Mouse (Mus musculus): ENCODE data around the gene Ap2a1. TPM values are rescaled to one million over a fixed set of nuclear protein-coding genes. Genes with fewer than 3 reads are reported as not detected.
A peak's percentile ranks its signal among the peaks of the same experiment; 100 is the strongest.

Ap2a1 gene
- 70.1 and 70.3 TPM in 2 replicates for polyA plus RNA-seq (2014; fragmentation: Nextera tagmentation; extraction: Ambion mirVana)

DNA sequence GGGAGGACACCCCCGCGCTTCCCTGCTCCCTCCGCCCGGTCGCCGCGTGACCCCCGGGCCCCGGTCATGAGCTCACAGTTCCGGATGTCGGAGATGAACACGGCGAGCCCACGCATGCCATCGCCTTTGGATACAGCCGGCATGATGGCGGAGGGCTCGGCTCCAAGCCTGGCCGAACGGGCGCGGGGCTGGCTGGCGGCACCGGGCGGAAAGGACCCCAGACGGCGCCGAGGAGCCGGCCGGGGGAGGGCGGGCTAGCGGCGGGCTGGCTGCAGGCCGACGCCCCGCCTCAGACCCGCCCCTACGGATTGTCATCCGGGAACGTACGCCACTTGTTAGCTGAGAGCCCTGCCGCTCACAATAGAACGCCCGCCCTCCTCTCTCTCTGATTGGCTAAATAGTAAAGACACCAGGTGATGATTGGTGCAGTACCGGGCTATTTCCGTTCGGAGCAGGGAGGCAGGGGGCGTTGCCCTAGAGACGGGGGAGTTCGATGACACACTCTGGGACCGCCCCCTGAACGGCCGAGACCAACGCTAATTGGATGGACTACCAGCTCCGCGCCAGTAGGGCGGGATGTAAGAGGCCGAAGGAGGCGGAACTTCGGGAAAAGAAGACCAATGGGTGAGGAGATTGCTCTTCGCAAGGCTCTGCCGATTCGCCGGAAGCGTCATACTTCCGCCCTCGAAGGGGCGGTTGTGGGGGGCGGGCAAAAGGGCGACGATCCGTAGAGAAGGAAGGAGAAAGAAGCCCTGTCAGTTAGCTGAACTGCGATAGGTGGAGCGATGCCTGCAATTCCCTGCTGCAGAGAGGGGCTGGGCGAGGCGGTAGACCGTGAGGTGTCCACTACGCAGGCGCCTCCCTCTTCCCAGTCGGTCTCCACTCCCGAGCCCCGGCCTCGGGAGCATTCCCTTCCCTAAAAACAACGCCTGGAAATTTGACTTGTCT lies at the start of gene Ap2a1:
TSS of gene Ap2a1 (minus strand) at position 293 of the 948 bp plus-strand sequence.
- Histone ChIP-seq H3K27me3 (ENCODE audit: control insufficient read depth, insufficient read depth, low read length) (no peaks in the 10 kb centered on the region), H3K4me3 (ENCODE audit: low read depth, low read length) (peak within 1 kb of the TSS; percentile 97), H3K36me3 (replicated peaks; ENCODE audit: control insufficient read depth, insufficient read depth, low read depth, low read length) (no peaks in the 10 kb centered on the region; the same call in 1 of the 2 replicates), H3K9me3 (replicated peaks; ENCODE audit: control insufficient read depth, low read length) (no peaks in the 10 kb centered on the region), H3K27ac (replicated peaks; ENCODE audit: low read depth, low read length) (peak within 1 kb of the TSS; percentile 63), H3K9ac (replicated peaks; ENCODE audit: low read length) (peak within 1 kb of the TSS; percentile 89), H3K4me2 (ENCODE audit: low read depth, low read length) (peak within 1 kb of the TSS; percentile 66), H3K4me1 (ENCODE audit: control insufficient read depth, insufficient read depth, low read length) (no peaks in the 10 kb centered on the region)
- under 1% methylated on average over 84 of the region's 84 CpGs for whole genome bisulfite sequencing
- ATAC-seq (replicated peaks; ENCODE audit: insufficient number of reproducible peaks, low FRiP score, low TSS enrichment, low read depth) (peak; percentile 99), DNase-seq (ENCODE audit: low spot score) (peak; percentile 100)

DNA sequence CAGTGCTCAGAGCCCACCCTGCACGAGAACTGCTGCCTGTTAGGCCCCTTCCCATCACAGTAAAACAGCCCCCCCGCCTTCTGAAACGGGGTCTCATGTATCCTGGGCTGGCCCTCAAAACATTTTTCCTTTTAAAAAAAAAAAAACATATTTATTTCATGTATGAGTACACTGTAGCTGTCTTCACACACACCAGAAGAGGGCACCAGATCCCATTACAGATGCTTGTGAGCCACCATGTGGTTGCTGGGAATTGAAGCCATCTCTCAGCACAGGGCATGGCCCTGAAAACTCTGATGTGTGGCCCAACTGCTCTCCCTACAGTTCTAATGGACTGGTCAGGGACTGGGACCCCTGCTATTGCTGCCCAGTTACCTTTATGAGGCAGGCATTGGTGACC lies 49.0 kb upstream of the Ap2a1 start:
- ATAC-seq (replicated peaks; ENCODE audit: insufficient number of reproducible peaks, low FRiP score, low TSS enrichment, low read depth) = no peak
- no peak overlapping the region for H3K4me2 ChIP-seq (ENCODE audit: low read depth, low read length)
- no peak for DNase-seq (ENCODE audit: low spot score)
- no peak overlapping the region for H3K27ac ChIP-seq (replicated peaks; ENCODE audit: low read depth, low read length)
- 90% methylated on average over 3 of the region's 3 CpGs for WGBS
- no peak overlapping the region for H3K9ac ChIP-seq (replicated peaks; ENCODE audit: low read length)
- H3K36me3 ChIP-seq (replicated peaks; ENCODE audit: control insufficient read depth, insufficient read depth, low read depth, low read length) = peaks cover 48% of the 10 kb centered on the region
- H3K27me3 ChIP-seq (ENCODE audit: control insufficient read depth, insufficient read depth, low read length) = no peaks in the 10 kb centered on the region
- H3K9me3 ChIP-seq (replicated peaks; ENCODE audit: control insufficient read depth, low read length) = no peaks in the 10 kb centered on the region
- H3K4me3 ChIP-seq (ENCODE audit: low read depth, low read length) = no peak overlapping the region
- H3K4me1 ChIP-seq (ENCODE audit: control insufficient read depth, insufficient read depth, low read length) = no peaks in the 10 kb centered on the region; the same call in 1 of the 2 replicates

DNA sequence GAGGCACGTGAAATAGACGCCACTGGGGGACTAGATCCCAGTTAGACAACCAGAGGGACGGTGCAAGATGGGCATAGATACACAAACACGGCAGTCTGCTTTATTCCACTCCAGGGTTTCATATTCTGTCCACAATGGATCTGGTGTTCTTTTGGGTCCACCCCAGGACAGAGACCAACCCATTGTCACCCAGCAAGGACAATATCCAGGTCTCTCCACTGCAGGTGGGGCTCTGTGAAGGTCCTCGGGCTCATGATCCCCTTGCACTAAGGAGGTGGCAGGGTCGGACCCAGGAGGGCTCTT lies 45.8 kb upstream of the Ap2a1 start:
- H3K27ac ChIP-seq (replicated peaks; ENCODE audit: low read depth, low read length) = no peak overlapping the region
- H3K4me2 ChIP-seq (ENCODE audit: low read depth, low read length) = peak overlapping the region; percentile 0; the same call in 1 of the 2 replicates
- no peak overlapping the region for H3K4me3 ChIP-seq (ENCODE audit: low read depth, low read length)
- WGBS = 24% methylated on average over 6 of the region's 6 CpGs
- H3K4me1 ChIP-seq (ENCODE audit: control insufficient read depth, insufficient read depth, low read length) = peaks cover 4% of the 10 kb centered on the region; the same call in 1 of the 2 replicates
- ATAC-seq (replicated peaks; ENCODE audit: insufficient number of reproducible peaks, low FRiP score, low TSS enrichment, low read depth) (no peak), DNase-seq (ENCODE audit: low spot score) (no peak)
- no peak overlapping the region for H3K9ac ChIP-seq (replicated peaks; ENCODE audit: low read length)
- H3K36me3 ChIP-seq (replicated peaks; ENCODE audit: control insufficient read depth, insufficient read depth, low read depth, low read length) = peaks cover 30% of the 10 kb centered on the region
- no peaks in the 10 kb centered on the region for H3K27me3 ChIP-seq (ENCODE audit: control insufficient read depth, insufficient read depth, low read length)
- no peaks in the 10 kb centered on the region for H3K9me3 ChIP-seq (replicated peaks; ENCODE audit: control insufficient read depth, low read length)

DNA sequence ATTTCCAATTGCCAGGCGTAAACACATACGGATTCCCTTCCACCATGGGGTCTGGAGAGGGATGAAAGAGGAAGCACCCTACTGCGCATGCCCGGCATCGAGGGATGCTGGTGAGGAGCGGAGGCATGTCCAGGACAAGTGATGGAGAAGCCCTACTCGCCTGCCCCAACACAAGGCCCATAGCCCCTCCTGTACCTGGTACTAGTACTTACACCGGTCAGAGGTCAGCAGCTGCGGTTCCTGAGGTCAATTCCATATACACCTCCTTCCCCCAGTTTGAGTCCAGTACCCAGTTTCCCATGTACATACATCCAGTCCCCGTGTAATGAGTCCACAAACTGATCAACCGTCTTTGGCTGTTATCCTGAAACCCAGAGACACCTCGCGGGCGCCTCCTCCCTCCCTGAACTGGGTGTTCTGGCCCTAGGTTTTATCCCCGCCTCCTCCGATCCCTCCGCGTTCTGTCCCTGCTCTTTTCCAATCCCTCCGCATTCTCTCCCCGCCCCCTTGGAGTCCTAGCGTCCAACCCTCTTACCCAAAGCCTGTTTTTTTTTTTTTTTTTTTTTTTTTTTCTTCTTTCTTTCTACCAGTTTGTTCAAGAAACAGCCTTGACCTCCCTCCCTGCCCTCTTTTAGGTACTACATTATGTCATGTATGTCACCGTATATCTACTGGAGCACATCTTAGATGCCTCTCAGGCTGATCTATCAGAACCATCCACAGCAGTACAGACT lies 45.3 kb upstream of the Ap2a1 start, which contains the start of gene Cpt1c:
TSS of gene Cpt1c (minus strand) at position 469 of the 734 bp plus-strand sequence.
- DNase-seq (ENCODE audit: low spot score) (peak; percentile 91), ATAC-seq (replicated peaks; ENCODE audit: insufficient number of reproducible peaks, low FRiP score, low TSS enrichment, low read depth) (peak; percentile 42; the same call in 1 of the 2 replicates)
- H3K4me2 ChIP-seq (ENCODE audit: low read depth, low read length) = peak within 1 kb of the TSS; percentile 65
- peak within 1 kb of the TSS; percentile 64 for H3K9ac ChIP-seq (replicated peaks; ENCODE audit: low read length)
- no peaks in the 10 kb centered on the region for H3K9me3 ChIP-seq (replicated peaks; ENCODE audit: control insufficient read depth, low read length)
- H3K4me1 ChIP-seq (ENCODE audit: control insufficient read depth, insufficient read depth, low read length) = peaks cover 4% of the 10 kb centered on the region; the same call in 1 of the 2 replicates
- H3K27me3 ChIP-seq (ENCODE audit: control insufficient read depth, insufficient read depth, low read length) = no peaks in the 10 kb centered on the region
- peak within 1 kb of the TSS; percentile 54; the same call in 1 of the 2 replicates for H3K27ac ChIP-seq (replicated peaks; ENCODE audit: low read depth, low read length)
- H3K36me3 ChIP-seq (replicated peaks; ENCODE audit: control insufficient read depth, insufficient read depth, low read depth, low read length) = peaks cover 26% of the 10 kb centered on the region
- WGBS = 1% methylated on average over 22 of the region's 22 CpGs
- H3K4me3 ChIP-seq (ENCODE audit: low read depth, low read length) = peak within 1 kb of the TSS; percentile 44

DNA sequence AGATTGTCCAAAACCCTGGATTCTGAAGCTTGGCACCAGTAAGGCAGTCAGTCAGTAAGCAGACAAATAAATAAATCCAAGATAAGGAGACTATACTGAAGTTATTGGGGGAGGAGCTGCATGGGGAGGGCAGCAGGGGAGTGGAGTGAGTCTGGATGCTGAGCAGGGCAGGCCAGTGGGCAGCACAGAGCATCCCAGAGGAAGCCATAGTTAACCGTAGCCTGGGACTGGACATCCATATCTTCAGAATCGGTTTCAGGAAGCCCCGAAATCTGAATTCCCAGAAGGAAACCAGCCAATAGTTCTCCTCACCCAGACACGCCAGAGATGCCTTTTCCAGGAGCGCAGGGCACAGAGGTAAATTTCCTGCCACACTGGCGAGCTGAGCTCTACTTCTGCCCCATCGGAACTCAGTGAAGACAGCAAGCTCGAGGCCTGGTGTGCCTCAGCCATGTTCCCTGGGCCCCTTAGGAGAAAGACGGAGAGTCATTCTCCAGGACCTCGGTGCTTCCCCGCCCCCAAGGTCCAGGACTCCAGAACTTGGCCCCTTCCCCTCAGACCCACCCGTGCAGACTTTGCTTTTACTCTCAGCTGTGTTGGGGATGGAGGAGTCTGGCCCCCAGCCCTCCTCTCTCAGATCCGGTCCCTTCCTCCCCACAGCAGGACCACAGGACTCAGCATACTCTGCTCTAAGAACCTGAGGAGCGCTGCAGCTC lies 44.3 kb upstream of the Ap2a1 start:
- H3K27me3 ChIP-seq (ENCODE audit: control insufficient read depth, insufficient read depth, low read length) = no peaks in the 10 kb centered on the region
- H3K4me1 ChIP-seq (ENCODE audit: control insufficient read depth, insufficient read depth, low read length) = peaks cover 4% of the 10 kb centered on the region; the same call in 1 of the 2 replicates
- peak overlapping the region; percentile 64 for H3K9ac ChIP-seq (replicated peaks; ENCODE audit: low read length)
- ATAC-seq (replicated peaks; ENCODE audit: insufficient number of reproducible peaks, low FRiP score, low TSS enrichment, low read depth) (no peak), DNase-seq (ENCODE audit: low spot score) (no peak)
- WGBS = 41% methylated on average over 14 of the region's 14 CpGs
- no peaks in the 10 kb centered on the region for H3K9me3 ChIP-seq (replicated peaks; ENCODE audit: control insufficient read depth, low read length)
- no peak overlapping the region for H3K27ac ChIP-seq (replicated peaks; ENCODE audit: low read depth, low read length)
- peaks cover 18% of the 10 kb centered on the region for H3K36me3 ChIP-seq (replicated peaks; ENCODE audit: control insufficient read depth, insufficient read depth, low read depth, low read length)
- peak overlapping the region; percentile 44 for H3K4me3 ChIP-seq (ENCODE audit: low read depth, low read length)
- H3K4me2 ChIP-seq (ENCODE audit: low read depth, low read length) = peak overlapping the region; percentile 65

DNA sequence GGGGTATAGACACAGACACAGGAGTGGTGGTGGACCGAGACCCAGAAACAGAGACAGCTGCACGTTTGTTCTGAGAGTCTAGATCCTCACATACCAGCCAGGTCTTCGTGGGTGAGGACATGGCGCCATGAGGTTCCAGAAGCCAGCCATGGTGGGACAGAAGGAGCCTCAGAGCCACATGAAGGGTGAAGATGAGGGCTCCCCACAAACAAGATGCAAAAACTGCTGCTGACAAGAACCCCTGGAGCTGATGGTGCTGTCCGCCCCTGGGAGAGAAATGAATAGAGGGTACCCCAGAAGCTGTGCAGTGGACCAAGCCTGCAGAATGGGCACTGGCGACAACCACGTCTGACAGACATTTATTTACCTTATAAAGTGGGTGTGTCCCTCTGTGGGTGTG lies 41.8 kb upstream of the Ap2a1 start:
- Histone ChIP-seq H3K9me3 (replicated peaks; ENCODE audit: control insufficient read depth, low read length) (no peaks in the 10 kb centered on the region), H3K4me1 (ENCODE audit: control insufficient read depth, insufficient read depth, low read length) (peaks cover 4% of the 10 kb centered on the region; the same call in 1 of the 2 replicates), H3K4me3 (ENCODE audit: low read depth, low read length) (peak overlapping the region; percentile 58), H3K27me3 (ENCODE audit: control insufficient read depth, insufficient read depth, low read length) (no peaks in the 10 kb centered on the region), H3K9ac (replicated peaks; ENCODE audit: low read length) (peak overlapping the region; percentile 65), H3K4me2 (ENCODE audit: low read depth, low read length) (peak overlapping the region; percentile 52), H3K27ac (replicated peaks; ENCODE audit: low read depth, low read length) (no peak overlapping the region), H3K36me3 (replicated peaks; ENCODE audit: control insufficient read depth, insufficient read depth, low read depth, low read length) (peaks cover 1% of the 10 kb centered on the region)
- ATAC-seq (replicated peaks; ENCODE audit: insufficient number of reproducible peaks, low FRiP score, low TSS enrichment, low read depth) (no peak), DNase-seq (ENCODE audit: low spot score) (no peak)
- 74% methylated on average over 7 of the region's 7 CpGs for WGBS

DNA sequence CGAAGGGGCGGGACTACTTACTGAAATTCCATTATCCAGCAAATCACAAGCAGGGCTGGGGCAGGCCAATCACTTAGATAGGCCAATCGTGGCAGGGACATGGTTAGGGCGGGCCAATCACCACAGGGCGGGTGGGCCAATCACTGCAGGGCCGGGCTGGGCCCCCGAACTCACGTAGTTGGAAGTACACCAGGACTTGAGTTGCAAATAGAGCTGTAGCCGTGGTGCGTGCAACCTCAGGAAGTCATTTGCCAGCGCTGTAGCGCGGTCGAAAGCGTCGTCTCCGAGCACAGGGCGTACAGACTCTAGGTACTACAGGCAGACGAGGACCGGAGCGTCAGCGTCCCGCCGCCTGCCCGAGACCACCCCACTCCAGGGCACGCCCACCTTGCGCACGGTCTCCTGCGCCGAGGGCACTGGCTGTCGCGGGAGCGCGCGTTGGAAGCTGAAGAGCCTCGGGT lies 41.0 kb upstream of the Ap2a1 start:
- DNase-seq (ENCODE audit: low spot score) (peak; percentile 94), ATAC-seq (replicated peaks; ENCODE audit: insufficient number of reproducible peaks, low FRiP score, low TSS enrichment, low read depth) (peak; percentile 94)
- Histone ChIP-seq H3K27ac (replicated peaks; ENCODE audit: low read depth, low read length) (peak overlapping the region; percentile 85), H3K27me3 (ENCODE audit: control insufficient read depth, insufficient read depth, low read length) (no peaks in the 10 kb centered on the region), H3K9me3 (replicated peaks; ENCODE audit: control insufficient read depth, low read length) (no peaks in the 10 kb centered on the region), H3K36me3 (replicated peaks; ENCODE audit: control insufficient read depth, insufficient read depth, low read depth, low read length) (no peaks in the 10 kb centered on the region), H3K4me2 (ENCODE audit: low read depth, low read length) (peak overlapping the region; percentile 52), H3K4me1 (ENCODE audit: control insufficient read depth, insufficient read depth, low read length) (peaks cover 4% of the 10 kb centered on the region; the same call in 1 of the 2 replicates), H3K9ac (replicated peaks; ENCODE audit: low read length) (peak overlapping the region; percentile 65), H3K4me3 (ENCODE audit: low read depth, low read length) (peak overlapping the region; percentile 58)
- under 1% methylated on average over 36 of the region's 36 CpGs for WGBS

Data from embryonic facial prominence, embryonic 11.5 days (tissue).